Mouse (Mus musculus) forebrain, embryonic 14.5 days (tissue): Measurements from ENCODE around the gene Slc35b2. TPM values are rescaled to one million over a fixed set of nuclear protein-coding genes. Genes with fewer than 3 reads are reported as not detected.

Experiments used
- ATAC-seq: fragments of 200-750 bp; cut with Nextera tagmentation; 2 replicates; pipeline ENCODE4 v1.8.0; 2017; ENCODE audit warnings: mild to moderate bottlenecking, moderate library complexity
- DNase-seq: peaks from one replicate; pipeline ENCODE4 v3.0.0-alpha.2; 2015; ENCODE audit warnings: low spot score
- H3K27ac ChIP-seq: fragments of 300-500 bp; sonication (generic); 2 replicates; pipeline ENCODE4 v1.5.1; 2014; ENCODE audit warnings: low read depth, mild to moderate bottlenecking, control low read depth, low read length, moderate library complexity
- H3K27me3 ChIP-seq: fragments of 300-500 bp; sonication (generic); replicated peaks from 2 replicates; pipeline ENCODE4 v1.6.1; 2014; ENCODE audit warnings: low read length, control low read depth, mixed read lengths; ENCODE audit not compliant: control insufficient read depth, insufficient read depth
- H3K36me3 ChIP-seq: fragments of 300-500 bp; sonication (generic); 2 replicates; pipeline ENCODE4 v1.6.1; 2014; ENCODE audit warnings: low read length, control low read depth; ENCODE audit not compliant: control insufficient read depth, insufficient read depth
- H3K4me1 ChIP-seq: fragments of 300-500 bp; sonication (generic); 2 replicates; pipeline ENCODE4 v1.6.1; 2014; ENCODE audit warnings: antibody characterized with exemption, low read length, control low read depth; ENCODE audit not compliant: control insufficient read depth, insufficient read depth
- H3K4me2 ChIP-seq: fragments of 300-500 bp; sonication (generic); 2 replicates; pipeline ENCODE4 v1.6.1; 2014; ENCODE audit warnings: mild to moderate bottlenecking, control low read depth, low read length
- H3K4me3 ChIP-seq: fragments of 300-500 bp; sonication (generic); 2 replicates; pipeline ENCODE4 v1.5.1; 2014; ENCODE audit warnings: low read depth, low read length, control low read depth
- H3K9ac ChIP-seq: fragments of 300-500 bp; sonication (generic); 2 replicates; pipeline ENCODE4 v1.6.1; 2014; ENCODE audit warnings: mild to moderate bottlenecking, low read length, control low read depth, moderate library complexity
- H3K9me3 ChIP-seq: fragments of 300-500 bp; sonication (generic); replicated peaks from 2 replicates; pipeline ENCODE4 v1.6.1; 2016; ENCODE audit warnings: low read length, control low read depth, mixed read lengths; ENCODE audit not compliant: control insufficient read depth
- WGBS: fragments of 180-500 bp; shearing (Covaris S2); extraction: QIAGEN DNeasy Blood & Tissue Kit; methylation state at CpG from one replicate; pipeline ENCODE4 v1.1.7; 2014; 5-methylcytosine and 5-hydroxymethylcytosine counted together
- polyA plus RNA-seq: library from polyadenylated mRNA; unstranded; fragments of >200 nt; fragmentation: Nextera tagmentation; extraction: Ambion mirVana; gene quantifications from 2 replicates; pipeline ENCODE4 v1.2.1, GENCODE M21; 2014

The Slc35b2 gene
- polyA plus RNA-seq, 1 experiment from 2014 or later: 102 TPM

DNA sequence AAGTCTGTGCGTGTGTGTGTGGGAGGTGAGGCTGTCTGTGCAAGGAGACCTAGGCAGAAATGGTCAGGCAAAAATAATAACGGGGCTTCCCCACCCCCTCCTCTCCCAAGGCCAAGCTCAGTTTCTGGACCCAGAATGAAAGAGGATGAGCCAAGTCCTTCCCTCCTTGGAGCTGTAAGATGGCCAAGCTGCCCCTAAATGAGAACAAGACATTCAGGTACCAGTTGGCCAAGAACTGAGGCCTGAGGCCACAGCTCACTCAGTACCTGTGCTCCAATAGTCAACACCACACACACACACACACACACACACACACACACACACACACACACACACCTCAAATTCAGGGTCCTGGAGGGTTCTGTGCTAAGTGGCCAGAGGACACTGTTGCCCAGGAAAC lies 21.0 kb upstream of the Slc35b2 start:
- Histone ChIP-seq H3K27me3 (peaks cover 27% of the 10 kb centered on the region), H3K36me3 (peaks cover 42% of the 10 kb centered on the region), H3K4me3 (no peak overlapping the region), H3K4me2 (no peak overlapping the region), H3K27ac (no peak overlapping the region), H3K4me1 (peaks cover 27% of the 10 kb centered on the region), H3K9me3 (no peaks in the 10 kb centered on the region), H3K9ac (no peak overlapping the region)
- WGBS: 80% methylated on average over 2 of the region's 2 CpGs
- DNase-seq (no peak), ATAC-seq (no peak)

DNA sequence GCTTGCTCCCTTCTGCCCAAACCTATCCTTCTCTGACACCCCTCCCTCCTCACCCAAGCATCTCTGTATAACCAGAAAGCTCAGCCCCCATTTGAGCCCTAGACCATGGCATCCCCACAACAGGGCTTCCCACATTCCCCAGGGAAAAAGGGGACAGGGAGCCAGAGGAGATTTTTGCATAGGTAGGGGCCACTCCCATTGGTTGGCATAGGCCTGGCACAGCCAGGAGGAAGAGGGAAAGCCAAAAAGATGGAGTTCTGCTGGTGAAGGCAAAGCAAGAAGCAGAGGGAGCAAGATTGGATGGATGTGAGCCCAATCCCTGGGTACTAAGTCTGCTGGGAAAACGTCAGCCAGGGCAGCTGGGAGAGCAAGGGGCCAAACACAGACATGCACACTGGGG lies 20.6 kb upstream of the Slc35b2 start:
- H3K27me3 ChIP-seq: peaks cover 27% of the 10 kb centered on the region
- H3K9ac ChIP-seq: no peak overlapping the region; the same call in 1 of the 2 replicates
- H3K4me3 ChIP-seq: no peak overlapping the region
- H3K4me2 ChIP-seq: no peak overlapping the region
- H3K36me3 ChIP-seq: peaks cover 42% of the 10 kb centered on the region
- DNase-seq: no peak
- WGBS: 25% methylated on average over 1 of the region's 1 CpGs
- ATAC-seq: no peak
- H3K27ac ChIP-seq: no peak overlapping the region
- H3K4me1 ChIP-seq: peaks cover 28% of the 10 kb centered on the region
- H3K9me3 ChIP-seq: no peaks in the 10 kb centered on the region

DNA sequence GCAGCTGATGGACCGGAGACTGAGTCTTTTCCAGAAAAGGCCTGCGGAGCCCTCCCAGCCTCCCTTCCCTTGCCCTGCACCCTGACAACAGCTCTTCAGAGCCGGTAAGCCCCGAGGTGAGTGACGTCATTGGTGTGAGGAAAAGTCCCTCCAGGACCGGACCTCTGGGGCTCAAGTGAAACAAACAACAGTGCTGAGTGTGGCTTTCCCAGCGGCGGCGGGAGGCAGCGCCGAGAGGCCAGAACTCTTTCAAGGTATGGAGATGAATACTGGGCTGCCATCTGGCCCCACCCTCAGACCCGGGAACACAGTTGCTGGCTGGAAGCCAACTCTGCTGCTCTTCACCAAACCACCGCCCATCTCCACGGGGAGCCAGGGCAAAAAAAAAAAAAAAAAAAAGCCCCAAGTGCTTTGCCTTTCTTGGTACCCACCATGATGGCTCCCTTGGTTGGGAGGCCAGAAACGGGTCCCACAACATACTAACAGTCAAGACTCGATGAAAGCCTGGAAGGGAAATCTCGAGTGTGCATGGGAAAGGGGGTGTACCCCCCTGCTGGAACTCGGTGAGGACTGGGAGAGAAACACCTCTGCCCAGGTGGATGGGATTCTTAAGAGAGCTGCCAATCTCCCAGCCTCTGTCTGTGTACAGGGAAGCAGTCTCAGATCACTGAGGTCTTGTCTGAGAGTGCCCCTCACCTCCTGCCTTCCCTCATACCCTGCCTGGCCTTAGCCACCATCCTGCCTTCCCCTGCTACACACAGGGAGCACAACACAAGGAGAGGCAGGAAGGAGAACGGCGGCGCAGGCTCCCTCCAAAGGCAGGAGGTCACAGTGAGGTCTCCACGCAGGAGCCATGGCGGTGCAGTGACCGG lies 19.4 kb upstream of the Slc35b2 start:
- peak; percentile 61 for DNase-seq
- Histone ChIP-seq H3K4me1 (peaks cover 31% of the 10 kb centered on the region), H3K36me3 (peaks cover 42% of the 10 kb centered on the region), H3K27ac (peak overlapping the region; percentile 52; the same call in 1 of the 2 replicates), H3K4me2 (peak overlapping the region; percentile 30; the same call in 1 of the 2 replicates), H3K9me3 (no peaks in the 10 kb centered on the region), H3K27me3 (peaks cover 27% of the 10 kb centered on the region), H3K4me3 (no peak overlapping the region), H3K9ac (peak overlapping the region; percentile 17; the same call in 1 of the 2 replicates)
- WGBS: 5% methylated on average over 24 of the region's 24 CpGs
- ATAC-seq: no peak

DNA sequence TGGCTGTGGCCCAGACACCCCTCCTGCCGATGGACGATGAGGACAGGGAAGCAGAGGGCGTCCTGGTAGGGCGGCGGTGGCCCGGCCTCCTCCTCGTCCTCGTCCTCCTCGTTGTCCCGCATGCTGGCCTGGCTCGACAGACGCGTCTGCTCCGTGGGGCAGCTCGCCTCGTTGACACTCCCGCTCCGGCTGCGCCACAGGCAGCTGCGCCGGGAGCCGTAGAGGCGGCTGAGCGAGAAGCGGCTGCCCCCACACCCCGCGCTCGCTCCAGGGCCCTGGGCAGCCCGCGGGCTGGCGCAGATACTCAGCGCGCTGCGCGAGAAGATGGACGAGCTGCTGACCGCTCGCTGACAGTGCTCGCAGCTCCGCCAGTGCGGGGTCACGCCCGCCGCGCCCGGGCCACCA lies 18.8 kb upstream of the Slc35b2 start:
- H3K4me3 ChIP-seq: no peak overlapping the region
- H3K27me3 ChIP-seq: peaks cover 27% of the 10 kb centered on the region
- no peak for DNase-seq

DNA sequence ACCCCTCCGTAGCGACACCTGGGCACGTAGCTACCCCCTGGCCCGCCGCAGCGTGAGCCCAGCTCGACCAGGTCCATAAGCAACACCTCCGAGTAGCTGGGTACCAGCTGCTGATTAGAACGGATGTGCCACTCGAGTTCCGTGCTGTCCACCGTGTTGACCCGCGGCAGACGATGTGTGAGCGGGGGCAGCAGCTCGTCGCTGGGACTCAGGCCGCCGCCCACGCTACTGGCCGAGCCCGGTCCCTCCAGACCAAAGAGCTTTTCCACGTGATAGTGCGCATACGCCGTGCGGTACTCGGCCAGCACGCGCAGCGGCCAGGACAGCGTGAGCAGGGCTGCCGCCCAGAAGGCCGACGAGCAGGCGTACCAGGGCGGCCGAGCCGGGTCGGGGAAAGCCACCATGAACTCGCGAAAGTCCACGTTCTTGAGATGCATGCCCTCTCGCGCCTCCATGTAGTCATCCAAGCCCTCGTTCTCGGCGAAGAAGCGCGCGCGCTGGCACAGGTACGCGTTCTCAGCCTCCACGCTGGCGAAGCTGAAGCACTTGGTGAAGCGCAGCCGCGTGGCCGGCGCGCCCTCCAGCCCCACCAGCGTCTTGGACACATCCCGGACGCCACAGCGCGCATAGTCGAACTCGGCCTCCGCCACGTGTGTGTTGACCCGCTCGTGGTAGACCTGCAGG lies 18.3 kb upstream of the Slc35b2 start:
- Histone ChIP-seq H3K4me3 (no peak overlapping the region), H3K4me2 (peak overlapping the region; percentile 30), H3K27me3 (peaks cover 27% of the 10 kb centered on the region), H3K27ac (no peak overlapping the region), H3K36me3 (peaks cover 42% of the 10 kb centered on the region), H3K4me1 (peaks cover 31% of the 10 kb centered on the region), H3K9ac (peak overlapping the region; percentile 41; the same call in 1 of the 2 replicates), H3K9me3 (no peaks in the 10 kb centered on the region)
- no peak for DNase-seq
- WGBS: 12% methylated on average over 74 of the region's 74 CpGs
- ATAC-seq: no peak

More for the DNA sequence above, 18.8 kb upstream of the Slc35b2 start:
- no peak overlapping the region; the same call in 1 of the 2 replicates for H3K27ac ChIP-seq
- peak overlapping the region; percentile 30 for H3K4me2 ChIP-seq
- H3K4me1 ChIP-seq: peaks cover 31% of the 10 kb centered on the region
- H3K9ac ChIP-seq: peak overlapping the region; percentile 41; the same call in 1 of the 2 replicates
- no peaks in the 10 kb centered on the region for H3K9me3 ChIP-seq
- WGBS: 5% methylated on average over 39 of the region's 46 CpGs
- ATAC-seq: no peak
- peaks cover 42% of the 10 kb centered on the region for H3K36me3 ChIP-seq

DNA sequence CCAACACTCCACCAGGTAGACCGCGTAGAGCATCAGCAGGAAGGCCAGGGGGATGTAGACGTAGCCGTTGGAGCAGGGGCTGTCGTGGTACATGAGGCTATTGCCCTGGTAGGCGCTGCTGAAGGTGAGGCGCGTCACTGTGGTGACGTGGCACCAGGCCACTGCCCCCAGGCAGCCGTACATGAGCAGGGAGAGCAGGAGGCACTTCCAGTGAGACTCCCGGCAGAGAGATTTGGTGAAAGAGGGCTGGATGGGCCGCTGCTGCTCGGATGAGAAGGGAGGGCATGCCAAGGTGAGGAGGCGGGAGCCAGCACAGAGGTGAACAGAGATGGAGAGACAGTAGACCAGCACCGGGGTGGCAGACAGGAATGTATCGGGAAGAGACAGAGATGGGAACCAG lies 16.7 kb upstream of the Slc35b2 start:
- peaks cover 27% of the 10 kb centered on the region for H3K27me3 ChIP-seq
- H3K9me3 ChIP-seq: no peaks in the 10 kb centered on the region
- peak overlapping the region; percentile 63; the same call in 1 of the 2 replicates for H3K4me2 ChIP-seq
- peaks cover 42% of the 10 kb centered on the region for H3K36me3 ChIP-seq
- H3K4me3 ChIP-seq: no peak overlapping the region
- H3K4me1 ChIP-seq: peaks cover 31% of the 10 kb centered on the region
- DNase-seq: no peak
- WGBS: 71% methylated on average over 16 of the region's 16 CpGs
- H3K9ac ChIP-seq: peak overlapping the region; percentile 22; the same call in 1 of the 2 replicates
- H3K27ac ChIP-seq: no peak overlapping the region
- no peak for ATAC-seq

DNA sequence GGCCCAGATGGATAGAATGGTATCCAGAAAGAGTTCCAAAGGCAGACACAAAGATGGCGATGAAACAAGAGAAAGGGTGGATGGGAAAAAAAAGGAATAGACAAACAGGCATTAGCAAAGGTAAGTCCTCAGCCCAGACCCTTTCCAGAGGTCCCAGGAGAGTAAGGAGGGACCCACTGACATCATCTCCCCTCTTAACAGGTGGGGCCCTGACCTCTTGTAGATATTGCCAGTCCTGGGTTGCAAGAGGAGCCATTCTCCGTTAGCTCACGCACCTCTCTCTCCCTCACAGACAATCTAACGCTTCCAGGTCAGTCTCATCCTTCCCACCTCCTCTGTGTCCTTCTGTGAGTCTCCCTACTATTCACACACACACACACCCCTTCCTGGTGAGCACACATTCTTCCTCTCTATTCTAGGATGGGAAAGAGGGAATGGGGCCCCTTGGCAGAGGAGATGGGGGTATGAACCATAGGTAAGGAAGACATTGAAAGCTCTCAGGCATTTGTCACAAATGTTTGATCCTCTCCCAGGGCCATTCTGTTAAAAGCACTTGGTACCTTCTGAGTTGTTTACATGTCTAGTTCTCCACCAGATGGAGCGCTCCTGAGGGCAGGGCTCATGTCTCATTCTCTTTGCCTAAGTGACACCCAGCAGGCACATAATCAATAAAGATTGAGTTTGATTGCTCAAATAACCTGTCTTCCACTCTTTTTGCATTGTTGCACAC lies 16.0 kb upstream of the Slc35b2 start:
- Histone ChIP-seq H3K27ac (no peak overlapping the region), H3K4me3 (peak overlapping the region; percentile 88), H3K9ac (no peak overlapping the region), H3K9me3 (no peaks in the 10 kb centered on the region), H3K27me3 (peaks cover 27% of the 10 kb centered on the region), H3K4me1 (peaks cover 31% of the 10 kb centered on the region), H3K4me2 (peak overlapping the region; percentile 63), H3K36me3 (peaks cover 42% of the 10 kb centered on the region)
- no peak for ATAC-seq
- DNase-seq: no peak
- 80% methylated on average over 5 of the region's 5 CpGs for WGBS

DNA sequence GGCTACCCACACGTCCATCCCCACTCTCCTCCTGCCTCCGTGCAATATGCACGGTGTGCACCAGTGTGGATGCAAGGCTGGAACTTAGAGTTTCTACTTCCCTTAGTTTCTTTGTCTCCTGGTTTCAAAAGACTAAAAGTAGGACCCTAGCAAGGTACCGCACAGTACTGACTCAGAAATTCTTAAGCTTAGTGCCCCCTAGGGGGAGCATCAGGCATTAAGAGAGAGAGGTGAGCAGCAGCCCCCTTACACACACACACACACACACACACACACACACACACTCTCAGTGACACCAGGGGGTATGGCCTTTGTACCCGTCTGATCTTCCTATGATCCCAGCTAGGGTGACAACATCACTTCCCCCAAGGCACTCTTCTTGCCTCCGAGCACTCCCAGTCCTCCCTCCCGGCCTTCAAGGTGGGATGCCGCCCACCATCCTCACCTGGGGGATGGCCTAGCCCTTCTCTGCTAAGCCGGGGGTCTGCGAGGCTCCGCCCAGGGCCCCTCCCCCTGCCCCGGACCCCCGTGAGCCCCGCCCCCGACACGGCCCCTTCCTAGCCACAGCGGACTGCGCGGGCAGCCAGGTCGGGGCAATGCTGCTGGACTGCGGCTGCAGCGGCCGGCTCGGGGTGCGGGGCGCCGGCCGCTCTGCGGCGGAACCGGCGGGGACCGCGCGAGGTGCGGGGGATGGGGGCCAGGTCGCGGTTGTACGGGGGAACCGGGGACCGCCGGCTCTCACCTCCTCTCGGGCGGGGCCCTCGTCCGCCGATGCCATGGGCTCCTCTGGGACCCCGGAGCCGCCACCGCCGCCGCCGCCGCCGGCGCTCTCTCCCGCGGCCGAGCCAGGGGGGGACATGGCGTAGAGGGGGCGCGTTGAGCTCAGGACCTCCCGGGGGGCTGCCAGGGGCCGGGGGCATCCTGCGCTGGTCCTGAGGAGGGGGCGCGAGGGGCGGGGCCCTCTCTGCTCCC lies 14.8 kb upstream of the Slc35b2 start:
- 3% methylated on average over 42 of the region's 68 CpGs for WGBS
- H3K4me1 ChIP-seq: peaks cover 29% of the 10 kb centered on the region
- H3K4me2 ChIP-seq: peak overlapping the region; percentile 63
- H3K36me3 ChIP-seq: peaks cover 33% of the 10 kb centered on the region
- no peaks in the 10 kb centered on the region for H3K9me3 ChIP-seq
- H3K27ac ChIP-seq: peak overlapping the region; percentile 95
- peak; percentile 58 for ATAC-seq
- peak; percentile 84 for DNase-seq
- peak overlapping the region; percentile 98 for H3K9ac ChIP-seq
- H3K4me3 ChIP-seq: peak overlapping the region; percentile 88
- peaks cover 27% of the 10 kb centered on the region for H3K27me3 ChIP-seq
